Mouse (Mus musculus) hindbrain, embryonic 15.5 days (tissue): ENCODE data around the gene Hmcn2. TPM values are rescaled to one million over a fixed set of nuclear protein-coding genes. Genes with fewer than 3 reads are reported as not detected.

ENCODE experiments used
- polyA plus RNA-seq: library from polyadenylated mRNA; unstranded; fragments of >200 nt; fragmentation: Nextera tagmentation; extraction: Ambion mirVana; gene quantifications from 2 replicates; pipeline ENCODE4 v1.2.1, GENCODE M21; 2015

Gene Hmcn2
- polyA plus RNA-seq, 1 experiment from 2014 or later = 0.27 TPM

Other genes with a start within 250 kb of the Hmcn2 start
- gene Fnbp1, start 172.4 kb upstream of the Hmcn2 start, polyA plus RNA-seq = 32.5 and 33.0 TPM in 2 replicates
- 38.0 and 39.0 TPM in 2 replicates for gene Gpr107, start 162.1 kb upstream of the Hmcn2 start, polyA plus RNA-seq
- 168 and 183 TPM in 2 replicates for gene Ncs1, start 68.6 kb upstream of the Hmcn2 start, polyA plus RNA-seq
- gene Ass1, start 155.8 kb downstream of the Hmcn2 start, polyA plus RNA-seq = 9.8 and 10.3 TPM in 2 replicates